Mouse (Mus musculus): ENCODE results near the gene Spag9. TPM values are rescaled to one million over a fixed set of nuclear protein-coding genes. Genes with fewer than 3 reads are reported as not detected.

Gene Spag9
- polyA plus RNA-seq, 1 experiment from 2014 or later, result 89.3 TPM

- no peak overlapping the region for H3K4me2 ChIP-seq
Measured at GRCm38 (mm10) chr11:94165745-94166144, 169.9 kb downstream of the Spag9 start.

GRCm38 (mm10) chr11:94168238-94168637 lies 172.3 kb downstream of the Spag9 start:
- Histone ChIP-seq H3K4me1 (peaks cover 9% of the 10 kb centered on the region; the same call in 1 of the 2 replicates), H3K9ac (no peak overlapping the region), H3K9me3 (replicated peaks) (no peaks in the 10 kb centered on the region), H3K27ac (peak overlapping the region; percentile 40; the same call in 1 of the 2 replicates), H3K27me3 (no peaks in the 10 kb centered on the region), H3K4me3 (no peak overlapping the region), H3K4me2 (no peak overlapping the region), H3K36me3 (ENCODE audit: poor library complexity, severe bottlenecking) (no peaks in the 10 kb centered on the region)
- WGBS, result 47% methylated on average over 5 of the region's 5 CpGs
- ATAC-seq, result 0 out of 2 replicates have a peak, but pooled peaks have one; percentile 43

More at GRCm38 (mm10) chr11:94165745-94166144, 169.9 kb downstream of the Spag9 start:
- H3K9ac ChIP-seq, result no peak overlapping the region
- H3K4me3 ChIP-seq, result no peak overlapping the region
- no peak overlapping the region for H3K27ac ChIP-seq
- H3K27me3 ChIP-seq, result no peaks in the 10 kb centered on the region
- peaks cover 30% of the 10 kb centered on the region for H3K4me1 ChIP-seq
- whole genome bisulfite sequencing, result 81% methylated on average over 4 of the region's 4 CpGs
- no peak for ATAC-seq
- H3K36me3 ChIP-seq (ENCODE audit: poor library complexity, severe bottlenecking), result no peaks in the 10 kb centered on the region
- no peaks in the 10 kb centered on the region for H3K9me3 ChIP-seq (replicated peaks)

GRCm38 (mm10) chr11:94169596-94169995 lies 173.7 kb downstream of the Spag9 start:
- no peaks in the 10 kb centered on the region for H3K36me3 ChIP-seq (ENCODE audit: poor library complexity, severe bottlenecking)
- no peaks in the 10 kb centered on the region for H3K27me3 ChIP-seq
- no peaks in the 10 kb centered on the region for H3K9me3 ChIP-seq (replicated peaks)
- H3K9ac ChIP-seq, result no peak overlapping the region
- H3K27ac ChIP-seq, result no peak overlapping the region
- peaks cover 6% of the 10 kb centered on the region; the same call in 1 of the 2 replicates for H3K4me1 ChIP-seq
- ATAC-seq, result no peak
- H3K4me2 ChIP-seq, result no peak overlapping the region
- no peak overlapping the region for H3K4me3 ChIP-seq
- 78% methylated on average over 5 of the region's 5 CpGs for WGBS

- Histone ChIP-seq H3K27ac (no peak overlapping the region), H3K9ac (no peak overlapping the region), H3K4me2 (no peak overlapping the region), H3K4me3 (no peak overlapping the region), H3K27me3 (no peaks in the 10 kb centered on the region), H3K36me3 (ENCODE audit: poor library complexity, severe bottlenecking) (no peaks in the 10 kb centered on the region), H3K9me3 (replicated peaks) (no peaks in the 10 kb centered on the region), H3K4me1 (peaks cover 14% of the 10 kb centered on the region)
- no peak for ATAC-seq
- WGBS, result 86% methylated on average over 5 of the region's 5 CpGs
Measured at GRCm38 (mm10) chr11:94171691-94172090, 175.8 kb downstream of the Spag9 start.

GRCm38 (mm10) chr11:94172186-94172585 lies 176.3 kb downstream of the Spag9 start:
- WGBS, result 75% methylated on average over 9 of the region's 9 CpGs
- Histone ChIP-seq H3K4me3 (no peak overlapping the region), H3K27ac (no peak overlapping the region), H3K27me3 (no peaks in the 10 kb centered on the region), H3K9ac (no peak overlapping the region), H3K4me1 (peaks cover 14% of the 10 kb centered on the region), H3K36me3 (ENCODE audit: poor library complexity, severe bottlenecking) (no peaks in the 10 kb centered on the region), H3K9me3 (replicated peaks) (no peaks in the 10 kb centered on the region), H3K4me2 (no peak overlapping the region)
- no peak for ATAC-seq

- no peak overlapping the region for H3K9ac ChIP-seq
- WGBS, result 57% methylated on average over 4 of the region's 4 CpGs
- ATAC-seq, result no peak
- no peaks in the 10 kb centered on the region for H3K9me3 ChIP-seq (replicated peaks)
- H3K36me3 ChIP-seq (ENCODE audit: poor library complexity, severe bottlenecking), result no peaks in the 10 kb centered on the region
- peaks cover 10% of the 10 kb centered on the region for H3K4me1 ChIP-seq
- H3K27ac ChIP-seq, result no peak overlapping the region; the same call in 1 of the 2 replicates
- H3K4me2 ChIP-seq, result no peak overlapping the region
- H3K4me3 ChIP-seq, result no peak overlapping the region
- H3K27me3 ChIP-seq, result no peaks in the 10 kb centered on the region
Measured at GRCm38 (mm10) chr11:94173726-94174146, 177.8 kb downstream of the Spag9 start.

- H3K27me3 ChIP-seq, result no peaks in the 10 kb centered on the region
- no peak for ATAC-seq
- WGBS, result 66% methylated on average over 7 of the region's 7 CpGs
- no peak overlapping the region for H3K9ac ChIP-seq
- H3K4me3 ChIP-seq, result no peak overlapping the region
- H3K4me1 ChIP-seq, result peaks cover 10% of the 10 kb centered on the region
- H3K4me2 ChIP-seq, result no peak overlapping the region
- H3K9me3 ChIP-seq (replicated peaks), result no peaks in the 10 kb centered on the region
- no peak overlapping the region for H3K27ac ChIP-seq
- H3K36me3 ChIP-seq (ENCODE audit: poor library complexity, severe bottlenecking), result no peaks in the 10 kb centered on the region
Measured at GRCm38 (mm10) chr11:94175288-94175687, 179.4 kb downstream of the Spag9 start.

Other genes with a start within 250 kb of the Spag9 start
- gene Utp18, start 110.3 kb upstream of the Spag9 start, polyA plus RNA-seq (2015; fragmentation: Nextera tagmentation; extraction: Ambion mirVana), result 35.3 and 37.1 TPM in 2 replicates
- gene Mbtd1, start 110.2 kb upstream of the Spag9 start, polyA plus RNA-seq (2015; fragmentation: Nextera tagmentation; extraction: Ambion mirVana), result 46.0 and 51.1 TPM in 2 replicates
- gene Nme2, start 39.8 kb upstream of the Spag9 start, polyA plus RNA-seq (2015; fragmentation: Nextera tagmentation; extraction: Ambion mirVana), result 98.8 and 116 TPM in 2 replicates
- 455 and 467 TPM in 2 replicates for gene Gm20390, start 27.8 kb upstream of the Spag9 start, polyA plus RNA-seq (2015; fragmentation: Nextera tagmentation; extraction: Ambion mirVana)
- 319 and 332 TPM in 2 replicates for gene Nme1, start 27.6 kb upstream of the Spag9 start, polyA plus RNA-seq (2015; fragmentation: Nextera tagmentation; extraction: Ambion mirVana)
- gene Tob1, start 215.4 kb downstream of the Spag9 start, polyA plus RNA-seq (2015; fragmentation: Nextera tagmentation; extraction: Ambion mirVana), result 39.0 and 41.0 TPM in 2 replicates
- 3.7 and 4.6 TPM in 2 replicates for gene Wfikkn2, start 249.9 kb downstream of the Spag9 start, polyA plus RNA-seq (2015; fragmentation: Nextera tagmentation; extraction: Ambion mirVana)

All from forebrain, embryonic 13.5 days (tissue).